Mouse (Mus musculus): Measurements from ENCODE around the gene 9330182O14Rik.
A peak's percentile ranks its signal among the peaks of the same experiment; 100 is the strongest.

Gene 9330182O14Rik

GRCm38 (mm10) chr15:40134152-40134792 lies at the start of gene 9330182O14Rik:
Gene 9330182O14Rik (plus strand): TSS chr15:40134365.
- no peak for DNase-seq (ENCODE audit: extremely low spot score)

- DNase-seq (ENCODE audit: extremely low spot score), result no peak
Measured at GRCm38 (mm10) chr15:40103304-40103703, 30.9 kb upstream of the 9330182O14Rik start.

- no peak for DNase-seq (ENCODE audit: extremely low spot score)
Measured at GRCm38 (mm10) chr15:40105712-40106111, 28.5 kb upstream of the 9330182O14Rik start.

GRCm38 (mm10) chr15:40113888-40114576 lies 20.1 kb upstream of the 9330182O14Rik start:
- DNase-seq (ENCODE audit: extremely low spot score), result no peak

- DNase-seq (ENCODE audit: extremely low spot score), result no peak
Measured at GRCm38 (mm10) chr15:40114600-40115271, 19.4 kb upstream of the 9330182O14Rik start.

DNA sequence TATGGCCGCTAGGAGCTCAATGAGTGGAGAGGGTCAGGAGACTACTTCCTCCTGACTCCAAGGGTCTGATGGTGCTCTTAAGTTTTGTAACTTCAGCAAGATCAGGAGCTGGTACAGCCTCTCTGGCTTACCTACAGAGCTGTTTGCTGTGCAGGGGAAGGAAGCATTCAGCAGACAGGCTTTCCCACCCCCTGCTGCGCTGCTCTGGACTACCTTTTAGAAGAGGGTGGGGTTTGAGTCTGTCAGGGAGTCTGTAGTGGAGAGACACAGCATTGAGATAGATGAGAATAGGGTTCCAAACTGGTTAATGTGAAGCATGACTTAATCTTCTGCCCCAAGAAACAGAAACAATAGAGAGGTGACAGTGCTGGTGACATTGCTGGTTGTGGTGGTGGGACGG lies 17.8 kb upstream of the 9330182O14Rik start:
- DNase-seq (ENCODE audit: extremely low spot score), result no peak

DNA sequence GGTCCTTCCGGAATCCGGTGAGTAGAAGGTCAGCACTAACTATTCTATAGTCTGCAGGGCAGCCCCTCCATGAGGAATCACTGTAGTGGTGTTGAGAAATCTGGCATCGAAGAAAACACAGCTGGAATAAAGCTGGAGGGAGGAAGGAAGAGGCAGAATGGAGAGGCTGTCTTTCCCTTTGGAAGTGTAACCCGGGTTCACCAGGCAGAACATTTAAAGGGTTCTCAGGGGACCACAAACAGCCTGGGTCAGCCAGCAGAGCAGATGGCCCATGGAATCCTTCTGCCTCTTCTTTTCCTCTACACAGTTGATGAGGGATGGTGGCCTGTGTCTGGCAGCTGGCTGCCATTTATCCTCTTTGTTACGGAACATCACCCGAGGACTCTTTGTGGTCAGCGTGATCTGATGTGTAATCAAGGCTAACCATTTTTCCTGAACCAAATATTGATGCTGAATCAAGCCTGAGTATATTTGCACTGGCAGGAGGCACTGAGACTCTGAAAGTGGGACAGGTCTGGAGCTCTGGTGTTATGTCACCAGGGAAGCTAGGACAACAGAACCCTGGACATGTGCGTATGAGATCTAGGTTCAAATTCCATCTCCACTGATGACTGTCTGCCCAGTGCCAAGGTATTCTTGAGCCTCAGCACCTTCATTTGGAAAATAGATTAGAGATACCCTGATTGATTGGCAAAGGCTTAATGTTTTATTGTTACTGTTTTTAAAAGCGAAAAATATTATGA lies 9.8 kb upstream of the 9330182O14Rik start:
- DNase-seq (ENCODE audit: extremely low spot score), result no peak

- no peak for DNase-seq (ENCODE audit: extremely low spot score)
Measured at GRCm38 (mm10) chr15:40129496-40129895, 4.7 kb upstream of the 9330182O14Rik start.

DNA sequence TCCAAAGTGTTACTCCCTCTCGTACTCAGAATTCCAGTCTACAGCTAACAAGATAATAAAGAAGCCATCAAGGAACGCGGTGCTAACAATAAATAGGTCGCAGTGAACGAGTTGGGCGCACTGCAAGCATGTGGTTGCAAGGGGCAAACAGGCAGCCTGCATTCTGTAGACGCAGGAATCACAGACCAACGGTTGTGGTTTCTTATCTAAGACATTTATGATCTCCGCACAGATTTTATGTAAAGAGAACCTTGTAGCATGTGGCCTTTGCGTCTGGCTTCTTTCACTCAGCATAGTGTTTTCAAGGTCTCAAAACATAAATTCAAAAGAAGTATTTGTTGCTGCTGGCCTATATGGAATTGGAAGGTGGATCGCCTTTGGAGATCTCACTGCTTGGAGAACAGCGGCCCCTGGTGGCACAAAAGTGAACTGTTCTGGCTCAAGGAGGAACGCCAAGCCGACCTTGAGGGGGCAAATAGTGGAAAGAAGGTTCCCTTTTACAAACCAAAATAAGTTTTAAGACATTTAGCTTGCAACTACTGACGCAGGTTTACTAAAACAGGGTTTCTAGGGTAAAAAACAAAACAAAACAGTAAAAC lies 3.2 kb upstream of the 9330182O14Rik start:
- DNase-seq (ENCODE audit: extremely low spot score), result peak; percentile 75

- no peak for DNase-seq (ENCODE audit: extremely low spot score)
Measured at GRCm38 (mm10) chr15:40132408-40132807, 1.8 kb upstream of the 9330182O14Rik start.

- DNase-seq (ENCODE audit: extremely low spot score), result peak; percentile 38
Measured at GRCm38 (mm10) chr15:40144221-40144620, 10.1 kb downstream of the 9330182O14Rik start.

DNA sequence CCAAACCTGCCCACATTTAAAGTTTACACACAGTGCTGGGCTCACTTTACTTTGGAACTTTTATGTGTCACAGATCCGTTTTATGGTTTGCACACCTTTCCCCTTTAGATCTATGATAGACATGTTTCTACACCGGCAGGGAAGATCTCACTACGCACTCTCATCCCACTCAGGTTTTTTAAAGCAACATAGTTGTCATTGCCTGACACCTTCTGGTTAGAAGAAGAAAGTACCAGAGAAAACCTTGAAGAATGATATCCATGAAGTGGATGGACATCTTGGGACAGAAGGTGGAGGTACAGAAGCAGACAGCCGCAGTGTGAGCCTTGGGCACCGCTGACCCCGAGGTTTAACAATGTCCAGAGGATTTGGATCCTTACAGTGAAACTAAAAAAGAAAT lies 23.5 kb downstream of the 9330182O14Rik start:
- no peak for DNase-seq (ENCODE audit: extremely low spot score)

- peak; percentile 66 for DNase-seq (ENCODE audit: extremely low spot score)
Measured at GRCm38 (mm10) chr15:40166560-40167275, 32.6 kb downstream of the 9330182O14Rik start.

GRCm38 (mm10) chr15:40167276-40168139 lies 33.3 kb downstream of the 9330182O14Rik start:
- peak; percentile 17 for DNase-seq (ENCODE audit: extremely low spot score)

- no peak for DNase-seq (ENCODE audit: extremely low spot score)
Measured at GRCm38 (mm10) chr15:40168140-40168688, 34.0 kb downstream of the 9330182O14Rik start.

GRCm38 (mm10) chr15:40169061-40169460 lies 34.9 kb downstream of the 9330182O14Rik start:
- no peak for DNase-seq (ENCODE audit: extremely low spot score)

GRCm38 (mm10) chr15:40169705-40170104 lies 35.5 kb downstream of the 9330182O14Rik start:
- DNase-seq (ENCODE audit: extremely low spot score), result peak; percentile 67

DNA sequence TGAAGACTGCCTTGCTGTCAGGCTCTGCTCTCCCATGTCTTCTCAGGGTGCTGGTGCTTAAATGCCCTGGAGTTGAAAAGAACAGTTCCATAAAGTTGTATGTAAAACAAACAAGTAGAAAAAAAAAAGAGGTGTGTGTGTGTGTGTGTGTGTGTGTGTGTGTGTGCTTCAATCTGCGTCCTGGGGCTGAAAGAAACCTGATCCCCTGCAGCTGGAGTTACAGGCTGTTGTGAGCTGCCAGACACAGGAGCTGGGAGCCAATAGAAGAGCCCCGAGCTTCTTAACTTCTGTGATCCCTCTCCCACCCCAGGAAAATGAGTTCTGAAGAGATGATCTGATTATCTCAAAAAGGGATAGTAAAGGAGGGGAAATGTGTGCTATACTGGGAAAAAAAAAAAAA lies 45.3 kb downstream of the 9330182O14Rik start:
- peak; percentile 51 for DNase-seq (ENCODE audit: extremely low spot score)

DNA sequence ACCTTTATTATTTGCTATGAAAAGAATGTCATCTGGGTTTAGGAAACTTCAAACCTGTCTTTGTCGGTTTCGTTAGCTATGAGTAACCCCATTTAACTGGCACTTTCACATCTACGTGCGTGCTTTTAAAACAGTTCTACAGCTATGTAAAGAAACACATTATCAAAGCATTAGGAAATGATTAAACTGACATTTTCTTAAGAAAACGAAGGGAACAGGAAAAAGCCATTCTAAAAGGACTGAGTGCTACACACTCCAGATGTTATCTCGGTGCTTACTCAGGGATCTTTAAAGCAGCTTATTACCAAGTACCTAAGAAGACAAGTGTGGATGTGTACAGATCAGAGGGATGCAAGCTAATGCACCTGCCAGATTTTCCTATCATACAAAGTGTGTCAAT lies 52.9 kb downstream of the 9330182O14Rik start:
- DNase-seq (ENCODE audit: extremely low spot score), result no peak
